Comparison of ENCODE assay signal across 8 mouse cellular contexts in the genomic region with DNA sequence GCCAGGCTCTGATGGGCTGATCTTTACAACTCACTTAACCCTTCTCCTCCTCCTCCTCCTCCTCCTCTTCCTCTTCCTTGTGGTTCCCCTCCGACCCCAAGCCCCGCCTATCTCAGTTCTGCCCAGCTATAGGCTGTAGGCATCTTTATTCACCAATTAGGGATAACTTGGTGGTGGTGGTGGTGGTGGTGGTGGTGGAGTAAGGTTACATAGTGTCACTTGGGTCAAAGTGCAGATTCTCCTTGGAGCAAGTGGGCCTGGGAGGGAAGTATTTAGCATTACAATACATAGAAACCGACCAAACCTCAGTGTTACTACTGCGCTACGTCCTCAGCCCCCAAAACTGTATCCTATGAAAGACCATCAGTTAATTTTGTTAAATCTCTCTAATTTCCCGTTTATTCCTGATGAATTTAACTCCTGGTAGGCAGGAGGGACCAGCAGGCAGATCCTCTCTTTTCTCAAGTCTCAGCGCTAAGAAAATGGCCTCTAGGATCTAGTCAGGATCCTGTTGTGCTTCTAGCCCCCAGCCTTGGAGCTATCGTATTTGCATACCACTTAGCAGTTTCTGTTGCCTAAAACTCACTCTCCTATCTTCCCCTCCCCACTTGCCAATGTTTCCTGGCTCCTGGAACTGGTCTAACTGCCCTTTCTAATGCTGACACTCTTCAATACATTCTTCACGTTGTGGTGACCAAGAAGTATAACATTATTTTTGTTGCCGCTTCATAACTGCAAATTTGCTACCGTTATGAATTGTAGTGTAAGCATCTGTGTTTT. TPM values are rescaled to one million over a fixed set of nuclear protein-coding genes. Genes with fewer than 3 reads are reported as not detected.
DNase-seq lines count a peak whose midpoint lies in the region; ATAC-seq and TF ChIP-seq lines count a peak whose summit lies in the region.

No protein-coding gene starts in this region.

- peaks cover 5% of the 10 kb centered on the region for H3K4me1 ChIP-seq in heart, adult 2 months (ENCODE audit: control insufficient read depth, insufficient read depth, low read length)
- peaks cover 5% of the 10 kb centered on the region; the same call in 1 of the 2 replicates for H3K4me1 ChIP-seq in brown adipose tissue, adult 24 weeks (ENCODE audit: control insufficient read depth, insufficient read depth, insufficient read length, low read length)
- peaks cover 16% of the 10 kb centered on the region; the same call in 1 of the 2 replicates for H3K4me1 ChIP-seq in hindbrain, embryonic 14.5 days (replicated peaks; ENCODE audit: control insufficient read depth, insufficient read depth, low read length)
- H3K4me1 ChIP-seq in midbrain, embryonic 14.5 days (ENCODE audit: control insufficient read depth, insufficient read depth, low read length), result peaks cover 10% of the 10 kb centered on the region; the same call in 1 of the 2 replicates

- no peak for DNase-seq in heart, adult 2 months
- no peak for DNase-seq in heart, postnatal 4 days
- DNase-seq in hindbrain, embryonic 14.5 days (ENCODE audit: low spot score), result no peak
- peak; percentile 24 for DNase-seq in midbrain, embryonic 14.5 days
- DNase-seq in right cerebral cortex, postnatal 36 days (ENCODE audit: low spot score in 2 of 2), result no peak
- DNase-seq in c-Kit-positive CD71-positive TER-119-positive erythroid progenitor cells, embryonic 14.5 days (ENCODE audit: low spot score), result no peak
- DNase-seq in urinary bladder, postnatal 36 days (ENCODE audit: low spot score in 2 of 2), result no peak

- H3K36me3 ChIP-seq in heart, adult 2 months (ENCODE audit: control insufficient read depth, insufficient read depth, low read length), result no peaks in the 10 kb centered on the region
- H3K36me3 ChIP-seq in hindbrain, embryonic 14.5 days (replicated peaks; ENCODE audit: control insufficient read depth, insufficient read depth), result no peaks in the 10 kb centered on the region
- no peaks in the 10 kb centered on the region for H3K36me3 ChIP-seq in midbrain, embryonic 14.5 days (ENCODE audit: control insufficient read depth, insufficient read depth, low read length)

- 42% methylated on average over 11 of the region's 11 CpGs for WGBS in heart, adult 2 months
- 23% methylated on average over 11 of the region's 11 CpGs for WGBS in hindbrain, embryonic 14.5 days
- 19% methylated on average over 11 of the region's 11 CpGs for WGBS in midbrain, embryonic 14.5 days

- no peak for TF ChIP-seq POLR2A in heart, adult 2 months (IDR thresholded peaks at IDR 0.05; ENCODE audit: insufficient read depth, low read depth, low read length)

- intact Hi-C loops in heart, adult 2 months (cut with DNase I), result loop anchor here (10.0 kb wide), 1 partner anchor 604 kb away; no protein-coding TSS in a partner anchor

- H3K9ac ChIP-seq in heart, adult 2 months (ENCODE audit: low read depth, low read length), result no peak overlapping the region
- no peak overlapping the region for H3K9ac ChIP-seq in hindbrain, embryonic 14.5 days
- peak overlapping the region; percentile 61; the same call in 1 of the 2 replicates for H3K9ac ChIP-seq in midbrain, embryonic 14.5 days (replicated peaks; ENCODE audit: low read length)

- H3K27me3 ChIP-seq in heart, adult 2 months (ENCODE audit: control insufficient read depth, insufficient read depth, low read length), result no peaks in the 10 kb centered on the region
- H3K27me3 ChIP-seq in hindbrain, embryonic 14.5 days (ENCODE audit: control insufficient read depth, insufficient read depth, low read length), result peaks cover 35% of the 10 kb centered on the region; the same call in 1 of the 2 replicates
- H3K27me3 ChIP-seq in midbrain, embryonic 14.5 days (ENCODE audit: control insufficient read depth, insufficient read depth, low read length), result no peaks in the 10 kb centered on the region

- no peaks in the 10 kb centered on the region for H3K79me2 ChIP-seq in heart, adult 2 months (replicated peaks; ENCODE audit: control insufficient read depth, insufficient read depth, low read length)

- H3K27ac ChIP-seq in heart, adult 2 months, result peak overlapping the region; percentile 86; the same call in 1 of the 2 replicates
- peak overlapping the region; percentile 95 for H3K27ac ChIP-seq in brown adipose tissue, adult 24 weeks (replicated peaks; ENCODE audit: low read depth, low read length)
- peak overlapping the region; percentile 98 for H3K27ac ChIP-seq in hindbrain, embryonic 14.5 days
- H3K27ac ChIP-seq in midbrain, embryonic 14.5 days (replicated peaks; ENCODE audit: low read depth, low read length), result peak overlapping the region; percentile 96

- TF ChIP-seq EP300 in heart, adult 2 months (IDR thresholded peaks at IDR 0.05; ENCODE audit: insufficient read depth, low read depth, low read length), result no peak

- TF ChIP-seq CTCF in heart, adult 2 months (IDR thresholded peaks at IDR 0.05), result no peak

- no peaks in the 10 kb centered on the region for H3K9me3 ChIP-seq in hindbrain, embryonic 14.5 days (ENCODE audit: control insufficient read depth, low read length)
- H3K9me3 ChIP-seq in midbrain, embryonic 14.5 days (ENCODE audit: control insufficient read depth, low read length), result no peaks in the 10 kb centered on the region

- H3K4me2 ChIP-seq in hindbrain, embryonic 14.5 days (replicated peaks), result peak overlapping the region; percentile 76
- H3K4me2 ChIP-seq in midbrain, embryonic 14.5 days (ENCODE audit: low read length), result peak overlapping the region; percentile 63

- ATAC-seq in hindbrain, embryonic 14.5 days (ENCODE audit: low FRiP score), result no peak
- no peak for ATAC-seq in midbrain, embryonic 14.5 days (ENCODE audit: low FRiP score, low TSS enrichment)

- H3K4me3 ChIP-seq in heart, adult 2 months, result no peak overlapping the region
- H3K4me3 ChIP-seq in brown adipose tissue, adult 24 weeks (ENCODE audit: insufficient read depth, low read depth, low read length), result peak overlapping the region; percentile 71; the same call in 1 of the 2 replicates
- peak overlapping the region; percentile 36; the same call in 1 of the 2 replicates for H3K4me3 ChIP-seq in hindbrain, embryonic 14.5 days (replicated peaks; ENCODE audit: low read length)
- H3K4me3 ChIP-seq in midbrain, embryonic 14.5 days (replicated peaks; ENCODE audit: low read depth, low read length), result peak overlapping the region; percentile 39; the same call in 1 of the 2 replicates

RNA-seq across cellular contexts. Expression of gene Ddx3x, which starts 39.9 kb away (rescaled TPM):
- 100 to 1,000 TPM; 142 to 176 TPM for total RNA-seq in heart, adult 2 months (2021)
- polyA plus RNA-seq in heart, adult 2 months (2012; rRNA removed), result 21.9 and 57.2 TPM in 2 replicates
- total RNA-seq in heart, postnatal 4 days (2021), result 100 to 1,000 TPM; 225 to 270 TPM
- 118 and 144 TPM in 2 replicates for polyA plus RNA-seq in brown adipose tissue, adult 24 weeks (2012; ENCODE audit: insufficient read depth, insufficient read length, missing spikeins)
- polyA plus RNA-seq in hindbrain, embryonic 14.5 days (2014; fragmentation: Nextera tagmentation; extraction: Ambion mirVana), result 113 and 117 TPM in 2 replicates
- polyA plus RNA-seq in midbrain, embryonic 14.5 days (2014; fragmentation: Nextera tagmentation; extraction: Ambion mirVana), result 116 and 142 TPM in 2 replicates
